Mouse (Mus musculus) left cerebral cortex, adult 2 months (tissue): Measurements from ENCODE around the gene Defb29. TPM values are rescaled to one million over a fixed set of nuclear protein-coding genes. Genes with fewer than 3 reads are reported as not detected.

ENCODE experiments used
- DNase-seq, 2 experiments: peaks; one replicate each; pipeline ENCODE4 v3.0.0; 2021 to 2022; ENCODE audit warnings: low spot score in 2 of 2, mixed read lengths in 1 of 2; ENCODE audit errors: extremely low spot score in 1 of 2
- H3K27ac ChIP-seq: fragments of 200-600 bp; 2 replicates; pipeline ENCODE4 v1.8.1; 2022
- H3K4me3 ChIP-seq: fragments of 200-600 bp; 2 replicates; pipeline ENCODE4 v1.8.1; 2022
- CTCF ChIP-seq: fragments of 200-600 bp; IDR thresholded peaks from 2 replicates; pipeline ENCODE4 v1.8.1; 2022; ENCODE audit warnings: antibody characterized with exemption, mild to moderate bottlenecking, moderate library complexity
- intact Hi-C: fragments of 180-260 bp; cut with DNase I; formaldehyde crosslinking; loops from one replicate; pipeline ENCODE4 v1.15.1; 2025
- long read RNA-seq, 2 experiments: library from polyadenylated mRNA; stranded (forward); transcript quantifications; one replicate each; pipeline ENCODE4 v2.0.0; 2021; ENCODE audit warnings: borderline mapping rate in 2 of 2
- total RNA-seq, 2 experiments: library from RNA; stranded (reverse); gene quantifications; 2 replicates each; pipeline ENCODE4 v1.2.3; 2021

Defb29 gene
- total RNA-seq, result not detected
- long read RNA-seq, experiment 1, result 0 reads
- long read RNA-seq, experiment 2, result 0 reads

DNA sequence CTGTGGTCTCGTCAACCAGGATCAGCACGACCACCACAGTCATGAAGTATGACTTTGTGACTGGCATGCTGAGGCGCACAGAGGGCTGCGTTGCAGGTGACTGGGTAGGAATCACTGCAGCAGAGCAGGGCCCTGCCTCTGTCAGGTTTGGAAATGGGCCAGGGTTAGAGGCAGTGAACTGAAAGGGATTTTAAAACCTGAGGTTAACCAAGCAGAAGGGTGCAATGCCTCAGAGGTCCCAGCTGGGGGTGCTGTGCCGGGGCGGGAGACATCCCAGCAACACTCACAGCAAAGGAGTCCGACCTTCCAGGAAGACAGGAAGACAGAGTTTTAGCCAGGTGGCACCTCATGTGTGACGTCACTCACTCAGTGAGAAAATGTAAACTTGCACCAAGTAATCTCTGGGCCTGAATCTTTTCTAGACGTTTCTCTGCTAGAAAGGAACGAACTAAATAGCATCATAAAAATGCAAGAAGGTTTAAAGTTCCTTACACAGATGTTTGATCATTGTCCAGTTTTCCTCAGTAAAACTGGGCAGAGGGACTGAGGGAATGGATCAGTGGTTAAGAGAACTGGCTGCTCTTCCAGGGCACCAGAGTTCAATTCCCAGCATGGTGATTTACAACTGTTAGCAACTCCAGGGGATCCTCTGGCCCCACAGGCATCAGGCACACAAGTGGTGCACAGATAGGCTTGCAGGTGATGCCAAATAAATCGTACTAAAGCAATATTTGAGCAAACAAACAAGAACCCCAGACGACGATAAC is at the start of gene Defb29:
Defb29 (minus strand) TSS at position 155 of the 767 bp plus-strand sequence.
- intact Hi-C loops, result no loop called here

GRCm38 (mm10) chr2:152589021-152589420 is 49.1 kb upstream of the Defb29 start:
- no peak overlapping the region for H3K27ac ChIP-seq
- no peak for DNase-seq
- no peak for TF ChIP-seq CTCF
- no peak overlapping the region for H3K4me3 ChIP-seq
- intact Hi-C loops, result no loop called here

More for the DNA sequence above, at the start of gene Defb29:
- TF ChIP-seq CTCF, result no peak; the same call in 1 of the 2 replicates
- Histone ChIP-seq H3K27ac (no peak within 1 kb of the TSS), H3K4me3 (no peak within 1 kb of the TSS)
- no peak for DNase-seq

- DNase-seq, result no peak
- no peak overlapping the region for H3K27ac ChIP-seq
- H3K4me3 ChIP-seq, result no peak overlapping the region
- no peak for TF ChIP-seq CTCF
- intact Hi-C loops, result no loop called here
Measured at GRCm38 (mm10) chr2:152588450-152588849, 48.6 kb upstream of the Defb29 start.

DNA sequence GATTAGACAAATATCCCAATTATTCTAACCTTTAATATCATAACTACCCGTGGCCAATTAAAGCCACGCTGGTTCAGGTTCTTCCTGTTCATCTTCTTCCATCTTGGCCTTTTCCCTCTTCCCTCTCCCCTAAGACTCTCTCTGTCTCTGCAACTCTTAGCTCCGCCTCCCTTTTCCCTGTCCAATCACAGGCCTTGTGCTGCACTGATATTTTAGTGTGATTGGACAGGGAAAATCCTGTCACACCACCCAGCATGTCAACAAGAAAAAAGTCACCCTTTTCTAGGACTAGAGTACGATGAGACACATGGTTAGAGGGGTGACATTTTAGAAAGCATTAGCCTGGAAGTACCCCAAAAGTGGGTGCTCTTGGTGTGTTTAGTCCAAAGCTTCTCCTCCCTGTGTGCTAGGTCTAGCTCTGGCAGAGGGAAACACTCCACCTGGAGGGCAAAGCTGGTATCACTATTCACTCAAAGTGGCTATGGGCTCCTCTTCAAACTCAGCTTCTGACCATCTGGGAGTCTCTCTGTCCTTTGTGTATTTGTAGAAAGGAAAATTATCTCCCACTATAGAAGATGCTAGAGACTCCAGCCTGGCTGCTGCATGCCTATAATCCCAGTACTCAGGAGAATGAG is 47.1 kb upstream of the Defb29 start:
- peak; percentile 46 for TF ChIP-seq CTCF
- intact Hi-C loops, result no loop called here
- H3K27ac ChIP-seq, result no peak overlapping the region
- no peak for DNase-seq
- H3K4me3 ChIP-seq, result no peak overlapping the region

DNA sequence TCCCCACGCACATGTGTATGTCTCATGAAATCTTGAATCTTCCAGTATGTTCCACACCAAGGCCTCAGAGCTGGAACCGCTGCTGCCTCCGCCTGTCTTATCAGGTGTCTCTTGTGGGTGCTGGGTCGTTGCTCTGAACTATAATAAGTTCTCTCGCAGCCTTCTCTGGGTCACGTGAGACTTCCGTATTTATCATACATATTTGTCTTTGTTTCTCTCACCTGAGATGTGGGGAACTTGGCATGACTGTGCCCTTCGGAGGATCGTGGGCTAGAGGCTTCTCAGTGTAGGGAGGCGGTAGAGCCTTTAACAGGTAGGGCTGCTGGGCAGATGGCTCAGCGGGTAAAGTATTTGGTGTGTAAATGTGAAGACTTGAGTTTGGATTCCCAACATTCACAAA is 40.7 kb upstream of the Defb29 start:
- DNase-seq, result no peak
- intact Hi-C loops, result no loop called here
- Histone ChIP-seq H3K27ac (no peak overlapping the region), H3K4me3 (no peak overlapping the region)
- TF ChIP-seq CTCF, result no peak

GRCm38 (mm10) chr2:152580107-152580506 is 40.2 kb upstream of the Defb29 start, which contains the start of gene Defb19:
Defb19 (minus strand) TSS chr2:152580312.
- TF ChIP-seq CTCF, result no peak
- intact Hi-C loops, result no loop called here

GRCm38 (mm10) chr2:152573484-152573883 is 33.6 kb upstream of the Defb29 start:
- Histone ChIP-seq H3K4me3 (no peak overlapping the region), H3K27ac (no peak overlapping the region)
- TF ChIP-seq CTCF, result no peak
- DNase-seq, result no peak
- intact Hi-C loops, result no loop called here

More at GRCm38 (mm10) chr2:152580107-152580506, 40.2 kb upstream of the Defb29 start, which contains the start of gene Defb19:
- H3K27ac ChIP-seq, result no peak within 1 kb of the TSS
- H3K4me3 ChIP-seq, result no peak within 1 kb of the TSS
- DNase-seq, result no peak

- DNase-seq, result no peak
- no peak within 1 kb of the TSS for H3K4me3 ChIP-seq
- H3K27ac ChIP-seq, result no peak within 1 kb of the TSS
- peak; percentile 18 for TF ChIP-seq CTCF
- intact Hi-C loops, result no loop called here
Measured at GRCm38 (mm10) chr2:152572114-152572794, 32.4 kb upstream of the Defb29 start, which contains the start of gene Defb21. Defb21 (plus strand) TSS chr2:152572744.

DNA sequence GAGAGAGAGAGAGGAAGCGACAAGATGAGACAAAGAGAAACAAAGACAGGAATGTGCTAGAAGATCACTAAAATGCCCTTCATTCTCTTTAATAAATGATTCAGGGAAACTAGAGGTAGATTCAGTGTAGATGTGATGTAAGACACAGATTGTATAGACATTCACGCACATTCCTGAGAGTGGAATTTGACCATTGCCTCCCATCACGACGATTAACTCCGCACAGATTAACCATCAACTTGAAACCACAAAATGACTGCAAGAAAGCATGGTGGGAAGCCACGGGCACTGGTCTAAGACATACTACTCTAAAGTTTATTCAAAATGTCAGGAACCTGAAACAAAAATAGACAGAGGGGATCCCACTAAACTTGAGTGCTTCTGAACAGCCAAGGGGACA is 30.4 kb upstream of the Defb29 start:
- H3K4me3 ChIP-seq, result no peak overlapping the region
- DNase-seq, result no peak
- intact Hi-C loops, result no loop called here
- no peak for TF ChIP-seq CTCF
- H3K27ac ChIP-seq, result no peak overlapping the region

GRCm38 (mm10) chr2:152569881-152570280 is 30.0 kb upstream of the Defb29 start:
- no peak for TF ChIP-seq CTCF
- no peak for DNase-seq
- H3K27ac ChIP-seq, result no peak overlapping the region

GRCm38 (mm10) chr2:152569038-152569437 is 29.1 kb upstream of the Defb29 start, which contains the start of gene Gm17416:
Gm17416 (plus strand) TSS chr2:152569338.
- Histone ChIP-seq H3K27ac (no peak within 1 kb of the TSS), H3K4me3 (no peak within 1 kb of the TSS)
- no peak for DNase-seq
- intact Hi-C loops, result no loop called here
- no peak for TF ChIP-seq CTCF

More at GRCm38 (mm10) chr2:152569881-152570280, 30.0 kb upstream of the Defb29 start:
- intact Hi-C loops, result no loop called here
- H3K4me3 ChIP-seq, result no peak overlapping the region

- DNase-seq, result no peak
- no peak for TF ChIP-seq CTCF
- intact Hi-C loops, result no loop called here
Measured at GRCm38 (mm10) chr2:152556655-152557054, 16.8 kb upstream of the Defb29 start.

More at GRCm38 (mm10) chr2:152556655-152557054, 16.8 kb upstream of the Defb29 start:
- Histone ChIP-seq H3K4me3 (no peak overlapping the region), H3K27ac (no peak overlapping the region)
